Mouse (Mus musculus): ENCODE data around the gene Rsph1. TPM values are rescaled to one million over a fixed set of nuclear protein-coding genes. Genes with fewer than 3 reads are reported as not detected.

Gene Rsph1
- 1 to 10 TPM; 4.5 to 8.0 TPM for total RNA-seq (2021)
- polyA plus RNA-seq (2012; rRNA removed) = 0.21 and 0.22 TPM in 2 replicates
- long read RNA-seq, transcript Rsph1-201 (9 exons, 1,191 nt) = major isoform, 11 of 13 reads
- long read RNA-seq, partial matches to known transcripts = 1 of 13 reads
- long read RNA-seq, other reads (novel, unspliced or antisense) = 1 of 13 reads

- peak; percentile 100 for DNase-seq
Observed at GRCm38 (mm10) chr17:31276922-31277918, at the start of gene Rsph1. TSS of gene Rsph1 (minus strand) at chr17:31277383.

- DNase-seq = no peak
Observed at GRCm38 (mm10) chr17:31326220-31326852, 49.2 kb upstream of the Rsph1 start.

GRCm38 (mm10) chr17:31325451-31326219, 48.5 kb upstream of the Rsph1 start:
- DNase-seq = no peak

DNA sequence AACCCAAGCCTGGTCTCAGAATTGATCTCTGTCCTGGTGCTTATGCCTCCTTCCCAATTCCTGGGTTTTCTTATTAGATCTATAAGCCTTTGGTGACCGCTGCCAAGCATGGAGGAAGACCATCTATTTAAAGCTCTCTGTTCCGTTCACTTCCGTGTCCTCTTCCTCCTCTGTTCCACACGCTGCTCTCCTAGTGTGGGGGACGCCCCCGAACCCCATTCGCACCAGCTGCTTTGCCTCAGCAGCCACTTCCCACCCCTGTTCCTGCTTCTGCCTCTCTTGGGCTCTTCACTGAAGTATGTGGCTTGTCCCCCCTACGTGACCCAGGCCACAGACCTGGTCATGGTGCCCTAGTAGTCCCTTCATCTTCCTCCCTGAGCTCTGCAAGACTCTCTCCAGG, 47.0 kb upstream of the Rsph1 start:
- DNase-seq = no peak

- DNase-seq = no peak
Observed at GRCm38 (mm10) chr17:31323379-31323778, 46.2 kb upstream of the Rsph1 start.

GRCm38 (mm10) chr17:31322446-31322845, 45.3 kb upstream of the Rsph1 start:
- DNase-seq = no peak

DNA sequence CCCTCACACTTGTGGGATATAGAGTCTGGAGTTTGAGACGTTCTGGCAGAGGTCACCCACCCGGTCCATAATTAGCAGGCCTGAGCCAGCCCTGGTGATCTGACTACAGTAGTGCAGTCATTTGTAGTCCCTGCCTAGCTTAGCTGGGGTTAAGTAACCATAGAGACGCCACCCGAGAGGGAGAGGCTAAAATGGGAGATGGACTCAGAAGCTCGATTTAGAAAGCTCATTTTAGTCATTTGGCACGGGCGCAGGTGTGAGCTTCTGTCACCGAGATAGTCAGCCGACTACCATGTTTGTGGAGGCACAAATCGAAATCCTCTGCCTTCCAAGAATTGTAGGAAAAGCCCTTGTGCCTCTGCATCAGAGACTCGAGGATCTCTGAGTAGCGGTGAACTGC, 44.2 kb upstream of the Rsph1 start:
- DNase-seq = no peak

DNA sequence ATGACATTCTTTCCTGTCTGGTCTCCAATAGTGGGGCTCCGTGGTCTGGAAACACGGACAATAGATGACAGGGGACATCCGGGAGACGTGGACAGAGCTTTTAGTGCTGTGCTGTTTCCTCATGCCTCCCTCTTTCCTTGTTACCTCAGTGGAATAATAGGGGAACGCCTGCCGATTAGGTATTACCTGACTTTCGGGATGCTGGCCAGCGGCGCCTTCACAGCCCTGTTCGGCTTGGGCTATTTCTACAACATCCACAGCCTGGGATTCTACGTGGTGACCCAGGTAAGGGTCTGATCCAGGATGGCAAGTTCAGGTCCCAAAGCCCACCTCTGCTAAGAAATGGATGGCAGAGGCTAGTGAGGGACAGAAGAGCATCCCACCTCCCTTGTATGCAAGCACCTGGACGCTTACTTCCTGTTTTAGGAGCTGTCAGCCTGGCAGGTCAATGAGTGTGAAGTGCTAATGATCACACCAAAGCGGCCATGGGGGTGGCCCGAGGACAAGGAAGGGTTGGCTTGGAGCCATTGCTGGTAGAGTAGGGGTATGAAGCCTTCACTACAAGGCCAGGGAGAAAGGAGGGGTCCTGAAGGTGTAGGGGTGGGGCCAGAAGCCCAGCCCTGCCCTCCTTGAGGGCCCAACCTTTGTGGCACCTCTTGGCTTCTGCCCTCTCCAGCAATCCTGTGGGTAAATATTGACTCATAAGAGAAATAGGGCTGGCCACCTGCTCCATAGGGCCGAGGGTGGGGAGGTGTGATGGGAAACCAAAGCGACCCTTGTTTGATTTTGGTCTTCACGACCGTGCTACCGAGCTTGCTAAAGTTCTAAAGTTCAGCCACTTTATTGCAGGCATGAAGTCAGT, 42.0 kb upstream of the Rsph1 start:
- DNase-seq = no peak

- DNase-seq = no peak
Observed at GRCm38 (mm10) chr17:31317521-31318272, 40.5 kb upstream of the Rsph1 start.

DNA sequence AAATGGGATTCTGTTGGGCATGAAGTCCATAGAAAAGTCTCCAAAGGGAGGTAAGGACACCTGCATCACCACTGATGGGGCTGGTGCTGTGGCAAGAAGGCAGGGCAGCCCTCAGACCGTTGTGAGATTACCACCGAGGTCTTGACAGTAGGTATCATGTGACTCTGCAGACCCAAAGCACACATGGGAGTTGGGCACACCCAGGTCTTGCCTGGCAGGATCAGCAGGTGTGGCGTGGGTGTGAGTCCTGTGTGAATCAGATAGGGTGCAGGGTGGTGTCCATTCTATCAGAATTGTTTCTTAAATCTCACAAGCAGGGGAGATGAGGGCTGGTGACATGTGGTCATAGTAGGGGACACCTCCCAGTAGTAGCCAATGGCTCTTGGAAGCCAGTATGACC, 39.8 kb upstream of the Rsph1 start:
- DNase-seq = no peak

DNA sequence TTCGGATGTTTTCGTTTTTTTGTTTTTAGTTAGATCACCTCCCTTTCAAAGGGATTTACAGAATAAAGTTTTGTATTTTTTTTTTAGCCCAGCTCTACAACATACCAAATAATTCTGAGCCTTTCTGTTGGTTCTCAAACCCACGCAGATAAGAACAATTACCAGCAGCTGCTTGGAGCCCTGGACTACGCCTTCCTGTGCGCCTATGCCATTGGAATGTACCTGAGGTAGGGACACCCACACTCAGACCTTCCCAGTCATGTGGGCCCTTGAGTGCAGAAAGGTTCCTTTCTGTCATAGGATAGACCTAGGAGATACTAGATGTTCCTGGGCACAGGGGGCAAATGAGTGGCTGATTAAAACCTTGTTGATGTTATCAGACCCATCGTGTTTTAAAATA, 38.8 kb upstream of the Rsph1 start:
- DNase-seq = no peak

GRCm38 (mm10) chr17:31315046-31315792, 38.0 kb upstream of the Rsph1 start:
- peak; percentile 60 for DNase-seq

- DNase-seq = no peak
Observed at GRCm38 (mm10) chr17:31312648-31313047, 35.5 kb upstream of the Rsph1 start.

DNA sequence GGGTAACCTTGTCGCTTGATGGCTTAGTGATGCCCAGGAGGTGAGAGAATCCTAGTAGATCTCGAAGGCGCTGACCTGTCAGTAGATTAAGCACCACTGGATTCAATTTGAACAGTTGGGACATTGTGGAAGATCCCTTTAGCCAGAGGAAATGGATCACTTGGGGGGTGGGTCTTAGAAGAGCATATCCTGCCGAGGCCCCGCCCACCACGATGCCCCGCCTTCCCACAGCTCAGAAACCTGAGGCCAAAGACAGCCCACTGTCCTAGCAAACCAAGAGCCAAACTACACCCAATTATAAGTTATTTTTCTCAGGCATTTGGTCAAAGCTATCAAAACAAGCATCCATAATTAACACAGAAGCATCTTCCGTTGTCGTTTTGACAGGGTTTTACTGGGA, 33.9 kb upstream of the Rsph1 start:
- DNase-seq = no peak

GRCm38 (mm10) chr17:31309281-31309793, 32.2 kb upstream of the Rsph1 start:
- peak; percentile 72 for DNase-seq

DNA sequence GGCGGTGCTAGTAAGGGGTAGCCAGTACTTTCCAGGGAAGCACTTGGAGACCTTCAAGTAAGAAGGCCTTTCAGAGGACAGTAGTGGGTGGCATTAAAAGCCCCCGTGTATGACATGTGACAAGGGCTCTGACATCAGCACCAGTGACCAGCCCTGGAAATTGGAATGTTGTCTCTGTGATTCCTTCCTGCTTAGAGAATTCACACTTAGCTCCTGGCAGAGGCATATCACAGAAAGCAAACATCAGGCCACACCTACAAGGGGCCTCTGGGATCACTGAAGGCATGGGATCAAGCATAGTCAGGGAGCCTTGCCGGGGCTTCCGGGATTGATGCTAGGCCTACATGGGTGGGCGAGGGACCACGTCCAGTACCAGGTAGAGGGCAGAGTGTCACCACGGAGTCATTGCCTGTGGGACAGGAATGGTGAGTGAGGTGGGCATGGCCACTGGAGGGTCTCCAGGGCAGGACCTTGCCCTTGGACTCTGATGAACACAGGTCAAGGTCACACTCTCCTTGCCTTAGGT, 31.2 kb upstream of the Rsph1 start:
- no peak for DNase-seq

- no peak for DNase-seq
Observed at GRCm38 (mm10) chr17:31307756-31308155, 30.6 kb upstream of the Rsph1 start.

- DNase-seq = no peak
Observed at GRCm38 (mm10) chr17:31305776-31306120, 28.6 kb upstream of the Rsph1 start.
